Mouse (Mus musculus) hindbrain, embryonic 15.5 days (tissue): ENCODE measurements at regions not wholly inside any gene's neighbourhood (a gene's known extent, or its start where the extent isn't known, plus 50 kb on each side); places are given as distances from the start of the nearest gene placed in this dataset.
A peak's percentile ranks its signal among the peaks of the same experiment; 100 is the strongest.

ENCODE experiments used
- ATAC-seq: fragments of 200-750 bp; cut with Nextera tagmentation; 2 replicates; pipeline ENCODE4 v1.8.0; 2017; ENCODE audit warnings: low read depth, moderate number of reproducible peaks, moderate TSS enrichment; ENCODE audit not compliant: low FRiP score
- H3K27ac ChIP-seq: fragments of 300-500 bp; sonication (generic); replicated peaks from 2 replicates; pipeline ENCODE4 v1.5.1; 2015; ENCODE audit warnings: mild to moderate bottlenecking, inconsistent platforms
- H3K27me3 ChIP-seq: fragments of 300-500 bp; sonication (generic); 2 replicates; pipeline ENCODE4 v1.6.1; 2015; ENCODE audit warnings: control low read depth, inconsistent platforms
- H3K36me3 ChIP-seq: fragments of 300-500 bp; sonication (generic); 2 replicates; pipeline ENCODE4 v1.6.1; 2015; ENCODE audit warnings: control low read depth, inconsistent platforms
- H3K4me1 ChIP-seq: fragments of 300-500 bp; sonication (generic); replicated peaks from 2 replicates; pipeline ENCODE4 v1.6.1; 2015; ENCODE audit warnings: control low read depth, inconsistent platforms
- H3K4me2 ChIP-seq: fragments of 300-500 bp; sonication (generic); 2 replicates; pipeline ENCODE4 v1.6.1; 2015; ENCODE audit warnings: moderate library complexity, mild to moderate bottlenecking, inconsistent platforms
- H3K4me3 ChIP-seq: fragments of 300-500 bp; sonication (generic); 2 replicates; pipeline ENCODE4 v1.5.1; 2015; ENCODE audit warnings: mild to moderate bottlenecking, inconsistent platforms
- H3K9ac ChIP-seq: fragments of 300-500 bp; sonication (generic); 2 replicates; pipeline ENCODE4 v1.6.1; 2015; ENCODE audit warnings: inconsistent platforms
- H3K9me3 ChIP-seq: fragments of 300-500 bp; sonication (generic); 2 replicates; pipeline ENCODE4 v1.6.1; 2016; ENCODE audit warnings: control low read depth, inconsistent platforms
- WGBS: fragments of 180-500 bp; shearing (Covaris S2); methylation state at CpG from one replicate; pipeline ENCODE4 v1.1.7; 2015; 5-methylcytosine and 5-hydroxymethylcytosine counted together

DNA sequence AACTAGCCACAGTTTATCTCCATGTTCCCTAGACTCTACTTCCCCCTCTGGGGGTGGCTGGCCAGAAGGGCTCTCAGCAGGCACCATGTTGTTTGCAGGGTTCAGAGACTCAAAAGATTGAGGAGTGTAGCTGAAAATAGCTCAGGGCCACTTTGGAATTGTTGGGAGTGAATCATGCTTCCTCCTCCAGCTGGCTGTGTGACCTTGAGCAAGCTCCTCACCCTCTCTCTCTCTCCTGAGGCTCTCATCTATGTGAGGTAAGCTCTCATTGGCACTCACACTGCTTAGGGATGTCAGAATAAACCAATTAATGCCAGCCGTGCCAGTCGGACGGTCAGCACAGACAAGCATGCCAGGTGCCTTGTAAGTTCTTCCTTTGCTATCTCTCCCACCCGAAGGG lies 228.0 kb downstream of the Sipa1l2 start:
- Histone ChIP-seq H3K27me3 (0 out of 2 replicates have a peak, but pooled peaks cover 8% of the 10 kb centered on the region), H3K4me3 (no peak overlapping the region), H3K4me2 (no peak overlapping the region), H3K4me1 (peaks cover 26% of the 10 kb centered on the region), H3K9me3 (no peaks in the 10 kb centered on the region), H3K9ac (no peak overlapping the region), H3K36me3 (no peaks in the 10 kb centered on the region), H3K27ac (no peak overlapping the region)
- WGBS = 85% methylated on average over 4 of the region's 4 CpGs
- ATAC-seq = no peak

DNA sequence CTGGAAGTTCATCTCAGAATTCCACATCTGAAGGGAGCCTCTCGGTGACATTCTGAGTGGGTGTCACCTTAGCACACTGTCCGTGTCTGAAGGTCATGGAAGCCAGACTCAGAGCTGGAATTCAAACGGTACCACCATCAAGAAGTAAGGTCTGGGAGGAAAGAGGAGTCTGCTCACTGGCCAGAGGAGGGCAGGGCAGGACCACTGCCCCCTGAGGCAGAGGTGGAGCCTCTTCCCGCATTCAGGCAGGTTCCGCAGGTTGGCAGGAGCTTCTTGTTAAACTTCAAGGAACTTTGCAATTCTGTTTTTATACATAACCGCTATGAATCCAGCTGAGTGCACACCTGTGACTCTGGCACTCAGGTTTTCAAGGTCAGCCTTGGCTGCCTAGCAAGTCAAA lies 231.4 kb downstream of the Sipa1l2 start:
- Histone ChIP-seq H3K36me3 (no peaks in the 10 kb centered on the region), H3K4me1 (peaks cover 34% of the 10 kb centered on the region), H3K9ac (no peak overlapping the region), H3K27me3 (peaks cover 13% of the 10 kb centered on the region; the same call in 1 of the 2 replicates), H3K4me3 (no peak overlapping the region), H3K9me3 (no peaks in the 10 kb centered on the region), H3K27ac (no peak overlapping the region), H3K4me2 (no peak overlapping the region)
- ATAC-seq = no peak
- 41% methylated on average over 6 of the region's 6 CpGs for WGBS

DNA sequence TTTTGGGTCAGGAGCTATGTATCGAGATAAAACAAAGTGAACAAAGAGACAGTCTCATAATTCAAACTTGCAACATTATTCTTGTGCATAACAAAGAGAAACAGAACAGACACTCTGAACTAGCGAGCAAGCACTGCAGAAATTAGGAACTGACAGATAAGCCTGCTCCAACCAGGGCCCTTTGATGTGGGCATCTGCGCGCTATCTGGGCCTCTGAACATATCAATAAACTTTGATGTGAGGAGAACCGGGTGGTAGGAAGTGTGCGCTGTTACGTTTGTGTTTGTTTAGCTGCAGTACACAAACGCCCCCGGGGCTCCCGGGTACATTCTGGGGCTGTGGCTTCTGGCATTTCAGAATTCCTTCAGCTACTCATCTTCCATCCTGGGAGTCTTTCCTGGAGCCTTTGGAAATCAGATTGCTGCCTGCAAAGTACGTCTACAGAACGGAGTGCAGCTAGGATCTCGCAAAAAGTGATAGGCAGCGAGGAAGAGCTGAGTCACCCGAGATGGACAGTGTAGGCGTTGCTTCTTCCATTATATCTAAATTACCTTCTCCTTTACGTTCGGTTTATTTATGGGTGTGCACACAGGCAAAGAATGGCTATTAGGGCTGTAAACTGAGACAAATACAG lies 232.0 kb downstream of the Sipa1l2 start:
- Histone ChIP-seq H3K4me1 (peaks cover 34% of the 10 kb centered on the region), H3K9ac (no peak overlapping the region), H3K27me3 (peaks cover 13% of the 10 kb centered on the region; the same call in 1 of the 2 replicates), H3K9me3 (no peaks in the 10 kb centered on the region), H3K36me3 (no peaks in the 10 kb centered on the region), H3K27ac (no peak overlapping the region), H3K4me2 (no peak overlapping the region), H3K4me3 (no peak overlapping the region)
- WGBS = 59% methylated on average over 18 of the region's 18 CpGs
- no peak for ATAC-seq

DNA sequence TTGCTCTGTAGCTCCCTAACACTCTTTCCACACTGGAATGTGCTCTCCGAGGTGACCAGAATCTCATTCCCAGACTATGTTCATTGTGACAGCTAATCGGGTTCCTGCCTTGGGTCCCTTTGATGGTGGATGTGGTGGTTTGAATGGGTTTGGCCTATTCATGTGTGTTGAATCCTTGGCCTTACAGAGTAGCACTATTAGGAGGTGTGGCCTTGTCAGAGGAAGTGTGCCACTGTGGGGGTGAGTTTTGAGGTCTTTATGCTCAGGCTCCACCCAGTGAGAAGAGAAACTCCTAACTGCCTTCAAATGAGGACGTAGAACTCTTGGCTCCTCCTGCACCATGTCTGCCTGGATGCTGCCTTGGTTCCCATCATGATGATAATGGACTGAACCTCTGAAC lies 232.8 kb downstream of the Sipa1l2 start:
- 20% methylated on average over 3 of the region's 3 CpGs for WGBS
- 0 out of 2 replicates have a peak overlapping the region, but pooled peaks have one; percentile 17 for H3K27ac ChIP-seq
- H3K36me3 ChIP-seq = no peaks in the 10 kb centered on the region
- no peak overlapping the region for H3K9ac ChIP-seq
- H3K4me3 ChIP-seq = no peak overlapping the region
- H3K9me3 ChIP-seq = no peaks in the 10 kb centered on the region
- H3K27me3 ChIP-seq = peaks cover 10% of the 10 kb centered on the region; the same call in 1 of the 2 replicates
- ATAC-seq = no peak
- peaks cover 34% of the 10 kb centered on the region for H3K4me1 ChIP-seq
- H3K4me2 ChIP-seq = no peak overlapping the region

DNA sequence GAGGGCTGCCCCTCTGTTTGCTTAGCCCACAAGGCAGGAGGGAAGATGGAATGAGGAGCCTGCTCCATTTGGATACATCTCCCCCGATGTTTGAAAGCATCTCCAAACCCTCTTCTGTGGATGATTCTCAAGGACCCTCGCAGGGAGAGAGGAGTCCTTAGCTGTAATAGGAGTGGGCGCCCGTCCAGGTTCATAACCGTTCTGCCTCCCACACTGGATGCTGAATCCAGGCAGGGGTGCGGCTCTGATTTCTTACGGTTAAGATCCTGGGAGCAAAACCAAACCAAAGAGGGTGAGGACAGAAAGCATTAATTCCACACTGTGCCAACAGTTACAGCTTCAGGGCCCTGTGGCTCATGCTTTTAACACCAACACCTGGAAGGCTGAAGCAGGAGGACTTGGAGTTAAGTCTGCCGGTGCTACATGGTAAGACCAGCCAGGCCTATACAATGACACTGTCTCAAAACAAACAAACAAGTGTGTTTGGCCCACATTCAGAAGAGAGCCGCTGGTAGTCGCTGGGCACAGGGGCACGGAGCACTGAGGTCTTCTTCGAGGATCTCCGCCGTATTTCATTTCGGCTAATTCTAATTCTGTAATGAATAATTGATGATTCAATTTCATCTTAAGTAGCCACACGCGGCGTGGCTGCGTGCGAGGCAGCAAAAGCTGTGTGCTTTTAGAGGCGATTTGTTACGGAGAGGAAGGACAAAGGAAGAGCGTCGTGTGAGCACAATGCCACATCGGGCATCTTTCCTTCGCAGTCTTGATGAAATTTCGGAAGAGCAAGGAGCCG lies 233.8 kb downstream of the Sipa1l2 start:
- no peaks in the 10 kb centered on the region for H3K36me3 ChIP-seq
- no peak overlapping the region for H3K9ac ChIP-seq
- no peaks in the 10 kb centered on the region for H3K9me3 ChIP-seq
- ATAC-seq = peak; percentile 61; the same call in 1 of the 2 replicates
- no peak overlapping the region for H3K4me3 ChIP-seq
- peaks cover 34% of the 10 kb centered on the region for H3K4me1 ChIP-seq
- 18% methylated on average over 28 of the region's 28 CpGs for WGBS
- 0 out of 2 replicates have a peak overlapping the region, but pooled peaks have one; percentile 23 for H3K4me2 ChIP-seq
- H3K27me3 ChIP-seq = peaks cover 10% of the 10 kb centered on the region; the same call in 1 of the 2 replicates
- H3K27ac ChIP-seq = 0 out of 2 replicates have a peak overlapping the region, but pooled peaks have one; percentile 0

DNA sequence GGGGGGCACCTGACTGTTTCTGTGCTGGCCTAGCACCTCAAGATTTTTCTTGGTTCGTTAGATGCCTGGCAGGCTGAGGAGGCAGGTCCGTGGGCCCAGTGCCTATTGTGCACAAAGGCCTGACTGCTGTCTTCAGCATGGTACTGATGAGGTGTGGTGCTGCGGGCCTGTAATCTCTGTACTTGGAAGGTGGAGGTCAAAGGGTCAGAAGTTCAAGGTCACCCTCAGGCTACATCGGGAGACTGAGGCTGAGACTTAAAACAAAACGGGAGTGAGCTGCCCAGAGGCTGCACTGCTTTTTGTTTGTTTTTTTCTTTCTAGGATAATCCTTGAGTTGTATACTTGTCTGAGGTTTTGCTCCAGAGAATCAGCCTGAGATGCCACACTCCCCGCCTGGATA lies 234.4 kb downstream of the Sipa1l2 start:
- Histone ChIP-seq H3K9me3 (no peaks in the 10 kb centered on the region), H3K27ac (no peak overlapping the region), H3K27me3 (peaks cover 8% of the 10 kb centered on the region; the same call in 1 of the 2 replicates), H3K36me3 (no peaks in the 10 kb centered on the region), H3K4me1 (peaks cover 36% of the 10 kb centered on the region), H3K4me2 (no peak overlapping the region), H3K4me3 (no peak overlapping the region), H3K9ac (no peak overlapping the region)
- WGBS = 41% methylated on average over 6 of the region's 6 CpGs
- ATAC-seq = 0 out of 2 replicates have a peak, but pooled peaks have one; percentile 24

DNA sequence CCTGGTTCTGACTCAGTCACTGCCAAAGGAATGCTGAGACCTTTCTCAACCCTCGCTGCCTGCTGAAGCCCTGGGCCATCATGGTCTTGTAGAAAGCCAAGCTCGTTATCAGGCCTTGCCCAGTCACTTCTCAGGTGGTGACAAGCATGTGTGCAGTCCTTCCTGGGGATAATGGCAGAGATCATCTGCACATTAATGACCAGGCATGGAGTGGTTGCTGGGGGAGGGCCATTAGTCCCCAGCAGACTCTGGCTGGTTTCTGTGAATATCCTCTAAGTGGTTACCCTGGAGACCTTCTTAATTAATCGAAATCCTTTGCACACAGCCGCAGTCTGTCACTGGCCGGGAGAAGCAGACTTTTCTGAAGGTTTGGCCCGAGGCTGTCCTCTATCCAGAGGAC lies 239.0 kb downstream of the Sipa1l2 start:
- H3K9ac ChIP-seq = no peak overlapping the region
- H3K36me3 ChIP-seq = no peaks in the 10 kb centered on the region
- no peaks in the 10 kb centered on the region for H3K9me3 ChIP-seq
- ATAC-seq = peak; percentile 66; the same call in 1 of the 2 replicates
- H3K27ac ChIP-seq = no peak overlapping the region
- peaks cover 11% of the 10 kb centered on the region; the same call in 1 of the 2 replicates for H3K27me3 ChIP-seq
- H3K4me1 ChIP-seq = peaks cover 16% of the 10 kb centered on the region
- 38% methylated on average over 6 of the region's 6 CpGs for WGBS
- H3K4me2 ChIP-seq = no peak overlapping the region
- no peak overlapping the region for H3K4me3 ChIP-seq

DNA sequence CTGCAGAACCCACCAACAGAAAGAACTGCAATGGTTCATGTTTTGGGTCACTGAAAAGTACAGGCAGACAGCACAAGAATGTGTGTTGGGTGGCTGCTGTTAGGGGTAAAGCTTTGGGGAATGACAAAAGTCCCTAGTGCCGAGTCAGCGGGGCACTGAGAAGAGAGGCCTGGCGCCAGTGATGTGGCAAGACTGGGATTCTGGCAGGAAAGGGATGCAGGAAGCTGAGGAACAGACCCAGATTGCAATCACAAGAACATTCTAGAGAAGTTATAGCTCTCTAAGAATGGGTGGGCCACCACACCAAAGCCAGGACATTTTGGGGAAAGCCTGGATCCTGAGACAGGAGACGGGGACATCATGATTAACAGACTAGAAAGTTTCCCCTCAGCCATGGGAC lies 241.0 kb downstream of the Sipa1l2 start:
- Histone ChIP-seq H3K36me3 (no peaks in the 10 kb centered on the region), H3K9ac (no peak overlapping the region), H3K4me3 (no peak overlapping the region), H3K27me3 (peaks cover 9% of the 10 kb centered on the region; the same call in 1 of the 2 replicates), H3K27ac (no peak overlapping the region), H3K4me2 (no peak overlapping the region), H3K9me3 (no peaks in the 10 kb centered on the region), H3K4me1 (peaks cover 9% of the 10 kb centered on the region)
- 93% methylated on average over 4 of the region's 4 CpGs for WGBS
- ATAC-seq = no peak

DNA sequence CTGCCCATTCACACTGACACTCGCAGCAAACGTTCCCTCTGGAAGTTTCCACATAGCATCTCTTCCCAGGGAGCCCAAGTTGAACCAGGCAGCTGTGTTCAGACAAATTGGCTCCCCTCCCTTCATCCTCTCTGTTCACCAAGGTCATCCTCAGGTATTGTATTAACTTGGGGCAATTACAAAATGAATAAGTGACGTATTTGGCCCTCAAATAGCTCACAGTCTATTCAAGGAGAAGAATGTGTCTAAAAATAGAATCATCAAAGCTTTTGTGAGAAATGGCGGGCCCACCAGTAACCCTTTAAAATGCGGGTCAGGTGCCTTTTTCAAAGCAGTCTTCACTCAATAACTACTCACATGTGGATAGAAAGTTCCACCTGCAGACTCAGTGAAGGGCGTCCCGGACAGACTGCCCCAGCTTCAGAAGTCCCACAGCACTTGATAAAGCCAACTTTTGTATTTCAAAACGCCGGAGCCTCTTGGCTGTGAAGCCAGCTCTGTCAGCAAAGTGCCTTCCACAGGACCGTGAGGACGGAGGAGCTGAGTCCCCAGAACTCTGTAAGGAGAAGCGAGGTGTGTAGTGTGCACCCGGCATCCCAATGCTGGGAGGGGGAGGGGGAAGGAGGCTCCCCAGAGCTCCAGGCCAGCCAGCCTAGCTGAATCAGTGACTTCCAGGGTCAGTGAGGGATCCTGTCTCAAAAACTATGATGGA lies 241.9 kb downstream of the Sipa1l2 start:
- no peak for ATAC-seq
- WGBS = 41% methylated on average over 13 of the region's 13 CpGs
- peaks cover 9% of the 10 kb centered on the region; the same call in 1 of the 2 replicates for H3K27me3 ChIP-seq

DNA sequence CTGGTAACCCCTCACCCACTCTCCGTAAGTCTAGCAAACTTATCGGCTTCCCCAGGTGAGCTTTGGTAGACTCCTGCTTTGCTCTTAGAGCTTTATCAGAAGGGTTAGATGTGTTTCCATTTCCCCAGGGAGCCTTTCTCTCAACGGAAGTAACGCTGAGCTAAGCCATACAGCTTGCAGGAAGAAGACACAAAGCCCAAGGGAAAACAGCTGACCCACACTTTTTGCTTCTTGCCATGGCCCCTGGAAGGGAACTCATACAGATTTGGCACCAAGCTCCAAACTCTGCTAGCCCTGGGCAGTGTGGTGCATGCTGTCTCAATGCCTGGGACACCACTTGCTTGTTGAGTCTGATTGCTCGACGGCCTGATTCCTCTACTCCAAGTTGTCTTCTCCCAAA lies 242.6 kb downstream of the Sipa1l2 start:
- WGBS = 69% methylated on average over 6 of the region's 6 CpGs
- no peaks in the 10 kb centered on the region for H3K9me3 ChIP-seq
- H3K4me1 ChIP-seq = peaks cover 9% of the 10 kb centered on the region
- no peak overlapping the region for H3K9ac ChIP-seq
- H3K27me3 ChIP-seq = peaks cover 9% of the 10 kb centered on the region; the same call in 1 of the 2 replicates
- H3K4me2 ChIP-seq = no peak overlapping the region
- H3K27ac ChIP-seq = no peak overlapping the region
- H3K4me3 ChIP-seq = no peak overlapping the region
- no peaks in the 10 kb centered on the region for H3K36me3 ChIP-seq
- ATAC-seq = no peak

More for the DNA sequence above, 241.9 kb downstream of the Sipa1l2 start:
- no peak overlapping the region for H3K9ac ChIP-seq
- no peak overlapping the region for H3K27ac ChIP-seq
- H3K4me3 ChIP-seq = no peak overlapping the region
- H3K36me3 ChIP-seq = no peaks in the 10 kb centered on the region
- H3K4me1 ChIP-seq = peaks cover 9% of the 10 kb centered on the region
- H3K4me2 ChIP-seq = no peak overlapping the region
- H3K9me3 ChIP-seq = no peaks in the 10 kb centered on the region

DNA sequence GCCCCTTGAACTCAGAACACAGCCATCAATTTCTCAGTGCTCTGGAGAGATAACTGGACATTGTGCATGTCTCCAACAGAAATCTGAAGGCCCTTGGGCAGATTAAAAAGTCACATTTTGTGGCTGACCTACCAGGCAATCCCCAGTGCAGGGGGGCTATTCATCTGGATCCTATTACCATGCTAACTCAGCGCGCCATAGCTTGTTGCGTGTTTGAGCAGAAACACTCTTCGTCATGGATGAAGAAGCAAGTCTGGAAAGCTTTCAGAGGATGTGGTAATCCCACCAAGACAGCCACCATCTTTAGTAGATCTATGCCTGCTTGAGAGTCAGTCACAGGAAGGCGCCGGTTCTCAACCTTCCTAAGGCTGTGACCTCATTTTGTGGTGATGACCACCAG lies 243.9 kb downstream of the Sipa1l2 start:
- H3K9me3 ChIP-seq = no peaks in the 10 kb centered on the region
- no peaks in the 10 kb centered on the region for H3K36me3 ChIP-seq
- 90% methylated on average over 6 of the region's 6 CpGs for WGBS
- no peak overlapping the region for H3K4me2 ChIP-seq
- no peak overlapping the region for H3K4me3 ChIP-seq
- no peak overlapping the region for H3K27ac ChIP-seq
- ATAC-seq = no peak
- no peak overlapping the region for H3K9ac ChIP-seq
- peaks cover 9% of the 10 kb centered on the region; the same call in 1 of the 2 replicates for H3K27me3 ChIP-seq
- peaks cover 9% of the 10 kb centered on the region for H3K4me1 ChIP-seq
